Mouse (Mus musculus) testis, adult 2 months (tissue): ENCODE results near the gene Gpr6.

Experiments used
- CTCF ChIP-seq: fragments of 200-500 bp; IDR thresholded peaks from 2 replicates; pipeline ENCODE4 v1.5.1; 2012; ENCODE audit warnings: low read depth, mild to moderate bottlenecking, inconsistent platforms, low read length, moderate library complexity; ENCODE audit not compliant: control insufficient read depth, insufficient read depth, insufficient replicate concordance
- POLR2A ChIP-seq: fragments of 200-500 bp; IDR thresholded peaks from 2 replicates; pipeline ENCODE4 v1.6.1; 2012; ENCODE audit warnings: low read depth, mild to moderate bottlenecking, inconsistent platforms, low read length, moderate library complexity; ENCODE audit not compliant: control insufficient read depth

DNA sequence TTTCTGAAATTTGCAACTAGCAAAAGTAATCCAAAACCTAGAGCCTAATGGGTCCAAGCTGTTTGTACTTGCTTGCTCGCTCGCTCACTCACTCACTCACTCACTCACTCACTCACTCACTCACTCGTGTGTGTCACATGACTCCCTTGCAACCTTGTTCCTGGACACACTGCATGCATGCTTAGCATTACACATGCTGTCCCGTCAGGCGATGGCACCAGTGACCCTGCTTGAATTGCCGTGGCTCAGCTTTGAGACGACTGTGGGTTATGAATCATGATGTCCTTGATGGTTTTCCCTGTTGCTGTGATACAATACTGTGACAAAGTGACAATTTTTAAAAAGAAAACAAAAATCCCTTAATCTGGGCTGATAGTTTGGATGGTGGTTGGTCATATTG, 39.3 kb downstream of the Gpr6 start:
- TF ChIP-seq CTCF, result no peak
- no peak for TF ChIP-seq POLR2A
